Mouse (Mus musculus): Measurements from ENCODE around the gene Mt2. TPM values are rescaled to one million over a fixed set of nuclear protein-coding genes. Genes with fewer than 3 reads are reported as not detected.
A peak's percentile ranks its signal among the peaks of the same experiment; 100 is the strongest.
"Not testable (repeated sequence)": the region's sequence is repeated elsewhere in the genome, so short reads cannot be mapped to it uniquely, and the experiment has no call there.

Mt2 gene
- total and polyA plus RNA-seq, 3 experiments = 541 to 9,419 (median 2,753) TPM

DNA sequence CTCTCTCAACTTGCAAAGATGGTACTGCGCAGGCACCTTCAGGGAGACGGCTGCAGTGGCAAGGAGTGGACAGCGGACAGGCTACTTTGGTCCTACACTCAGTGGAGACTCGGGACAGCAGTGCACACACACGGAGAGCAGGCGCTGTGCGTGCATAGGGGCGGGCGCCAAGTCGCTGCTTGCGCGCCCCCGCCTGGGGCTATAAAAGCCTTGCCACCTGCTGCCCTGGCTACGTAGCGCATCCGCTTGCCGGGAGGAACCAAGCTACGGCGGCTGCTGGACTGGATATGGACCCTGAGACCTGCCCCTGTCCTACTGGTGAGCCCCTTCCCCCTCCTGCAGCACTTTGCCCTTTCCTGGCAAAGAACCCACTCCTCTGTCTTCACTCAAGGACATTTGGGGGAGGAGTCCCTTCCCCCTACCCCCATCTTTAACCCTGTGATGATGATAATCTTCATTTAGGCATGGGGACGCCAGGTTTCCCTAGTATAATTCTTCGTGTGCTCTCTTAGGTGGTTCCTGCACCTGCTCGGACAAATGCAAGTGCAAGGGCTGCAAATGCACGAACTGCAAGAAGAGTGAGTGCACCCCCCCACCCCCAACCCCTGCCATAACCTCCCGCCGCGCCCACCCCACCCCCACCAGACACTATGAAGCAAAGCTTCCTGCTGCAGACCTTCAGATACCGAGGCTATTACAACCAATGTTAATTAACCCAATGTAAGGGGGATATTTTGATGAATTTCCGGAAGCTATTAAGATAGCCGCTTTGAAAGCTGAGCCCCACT lies 19.8 kb upstream of the Mt2 start, which contains the start of gene Mt3:
Gene Mt3 (plus strand): TSS at position 95 of the 788 bp plus-strand sequence.
- no peak for ATAC-seq (ENCODE audit: extremely low read depth, insufficient number of reproducible peaks, low FRiP score, poor library complexity, severe bottlenecking)
- no peak for TF ChIP-seq POLR2AphosphoS5 (IDR thresholded peaks at IDR 0.05; ENCODE audit: insufficient replicate concordance, low read depth, low read length)
- no peak for TF ChIP-seq GATA1 (IDR thresholded peaks at IDR 0.05; ENCODE audit: borderline replicate concordance, low read length)
- TF ChIP-seq CTCF (IDR thresholded peaks at IDR 0.05; ENCODE audit: low read depth, low read length) = no peak
- no peak for TF ChIP-seq TAL1 (conservative IDR thresholded peaks at IDR 0.05; ENCODE audit: low read depth, low read length)
- no peak for TF ChIP-seq GATA2 (IDR thresholded peaks at IDR 0.05; ENCODE audit: borderline replicate concordance, low read depth, low read length)

GRCm38 (mm10) chr8:94153451-94153850 lies 19.0 kb upstream of the Mt2 start:
- Histone ChIP-seq H3K36me3 (replicated peaks) (no peaks in the 10 kb centered on the region), H3K4me1 (ENCODE audit: insufficient read depth, low read depth, low read length) (peaks cover 15% of the 10 kb centered on the region), H3K27me3 (ENCODE audit: insufficient read depth, low read length) (peaks cover 27% of the 10 kb centered on the region), H3K9me3 (replicated peaks) (no peaks in the 10 kb centered on the region), H3K4me3 (ENCODE audit: low read depth, low read length) (no peak overlapping the region)
- TF ChIP-seq GATA1 (IDR thresholded peaks at IDR 0.05; ENCODE audit: borderline replicate concordance, low read length) = no peak
- no peak for TF ChIP-seq GATA2 (IDR thresholded peaks at IDR 0.05; ENCODE audit: borderline replicate concordance, low read depth, low read length)
- TF ChIP-seq CTCF (IDR thresholded peaks at IDR 0.05; ENCODE audit: low read depth, low read length) = no peak
- no peak for TF ChIP-seq POLR2AphosphoS5 (IDR thresholded peaks at IDR 0.05; ENCODE audit: insufficient replicate concordance, low read depth, low read length)
- no peak for TF ChIP-seq TAL1 (conservative IDR thresholded peaks at IDR 0.05; ENCODE audit: low read depth, low read length)
- ATAC-seq (ENCODE audit: extremely low read depth, insufficient number of reproducible peaks, low FRiP score, poor library complexity, severe bottlenecking) (no peak), DNase-seq (ENCODE audit: low spot score) (no peak)

More for the DNA sequence above, 19.8 kb upstream of the Mt2 start, which contains the start of gene Mt3:
- Histone ChIP-seq H3K27me3 (ENCODE audit: insufficient read depth, low read length) (peaks cover 22% of the 10 kb centered on the region), H3K4me1 (ENCODE audit: insufficient read depth, low read depth, low read length) (peaks cover 15% of the 10 kb centered on the region), H3K36me3 (replicated peaks) (no peaks in the 10 kb centered on the region), H3K9me3 (replicated peaks) (no peaks in the 10 kb centered on the region), H3K4me3 (ENCODE audit: low read depth, low read length) (no peak within 1 kb of the TSS; the same call in 1 of the 2 replicates)
- no peak for DNase-seq (ENCODE audit: low spot score)

GRCm38 (mm10) chr8:94154537-94154936 lies 17.9 kb upstream of the Mt2 start:
- TF ChIP-seq POLR2AphosphoS5 (IDR thresholded peaks at IDR 0.05; ENCODE audit: insufficient replicate concordance, low read depth, low read length) (no peak), GATA2 (IDR thresholded peaks at IDR 0.05; ENCODE audit: borderline replicate concordance, low read depth, low read length) (no peak), CTCF (IDR thresholded peaks at IDR 0.05; ENCODE audit: low read depth, low read length) (no peak), TAL1 (conservative IDR thresholded peaks at IDR 0.05; ENCODE audit: low read depth, low read length) (no peak), GATA1 (IDR thresholded peaks at IDR 0.05; ENCODE audit: borderline replicate concordance, low read length) (no peak)
- H3K27me3 ChIP-seq (ENCODE audit: insufficient read depth, low read length) = peaks cover 30% of the 10 kb centered on the region
- H3K4me3 ChIP-seq (ENCODE audit: low read depth, low read length) = no peak overlapping the region

DNA sequence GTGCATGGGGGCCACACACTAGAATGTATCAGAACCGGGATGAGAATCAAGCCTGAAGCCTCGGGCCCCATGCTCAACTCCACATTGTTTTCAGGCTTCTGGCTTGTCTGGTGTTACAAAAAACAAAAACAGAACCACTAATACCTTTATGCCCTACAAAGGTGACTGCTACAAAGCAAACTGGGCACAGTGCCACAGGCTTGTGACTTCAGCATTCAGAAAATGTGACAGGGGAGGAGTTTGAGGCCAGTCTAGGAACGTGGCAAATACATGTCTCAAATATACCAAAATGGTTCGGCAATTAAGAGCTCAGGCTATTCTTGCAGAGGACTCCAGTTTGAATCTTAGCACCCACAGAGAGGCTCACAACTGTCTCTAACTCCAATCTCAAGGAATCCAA lies 16.4 kb upstream of the Mt2 start:
- Histone ChIP-seq H3K27me3 (ENCODE audit: insufficient read depth, low read length) (peaks cover 30% of the 10 kb centered on the region), H3K36me3 (replicated peaks) (no peaks in the 10 kb centered on the region), H3K4me3 (ENCODE audit: low read depth, low read length) (no peak overlapping the region), H3K9me3 (replicated peaks) (no peaks in the 10 kb centered on the region), H3K4me1 (ENCODE audit: insufficient read depth, low read depth, low read length) (peaks cover 12% of the 10 kb centered on the region)
- DNase-seq (ENCODE audit: low spot score) = no peak
- no peak for TF ChIP-seq GATA1 (IDR thresholded peaks at IDR 0.05; ENCODE audit: borderline replicate concordance, low read length)
- no peak for TF ChIP-seq TAL1 (conservative IDR thresholded peaks at IDR 0.05; ENCODE audit: low read depth, low read length)
- no peak for TF ChIP-seq CTCF (IDR thresholded peaks at IDR 0.05; ENCODE audit: low read depth, low read length)
- no peak for TF ChIP-seq POLR2AphosphoS5 (IDR thresholded peaks at IDR 0.05; ENCODE audit: insufficient replicate concordance, low read depth, low read length)
- TF ChIP-seq GATA2 (IDR thresholded peaks at IDR 0.05; ENCODE audit: borderline replicate concordance, low read depth, low read length) = no peak
- ATAC-seq (ENCODE audit: extremely low read depth, insufficient number of reproducible peaks, low FRiP score, poor library complexity, severe bottlenecking) = no peak

More at GRCm38 (mm10) chr8:94154537-94154936, 17.9 kb upstream of the Mt2 start:
- peaks cover 15% of the 10 kb centered on the region for H3K4me1 ChIP-seq (ENCODE audit: insufficient read depth, low read depth, low read length)
- no peak for ATAC-seq (ENCODE audit: extremely low read depth, insufficient number of reproducible peaks, low FRiP score, poor library complexity, severe bottlenecking)
- H3K9me3 ChIP-seq (replicated peaks) = no peaks in the 10 kb centered on the region
- H3K36me3 ChIP-seq (replicated peaks) = no peaks in the 10 kb centered on the region
- no peak for DNase-seq (ENCODE audit: low spot score)

DNA sequence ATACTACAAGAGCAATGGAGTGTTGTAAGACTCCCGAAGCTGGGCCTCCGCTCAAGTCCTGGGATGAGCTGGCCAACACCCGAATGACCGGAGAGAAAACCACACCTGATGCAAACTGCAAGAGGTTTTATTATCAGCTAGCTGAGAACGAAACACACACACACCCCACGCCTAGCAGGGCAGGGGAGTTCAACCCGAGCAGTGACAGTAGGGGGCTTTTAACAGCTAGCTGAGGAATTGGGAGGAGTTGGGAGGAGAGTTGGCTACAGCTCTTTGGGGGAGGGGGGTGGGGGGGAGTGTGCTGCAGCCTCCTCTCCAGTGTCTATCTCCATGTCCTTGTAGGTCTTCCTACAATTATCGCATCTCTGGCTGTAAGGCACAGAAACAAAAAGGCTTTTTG lies 6.7 kb upstream of the Mt2 start:
- not testable (repeated sequence) for H3K9me3 ChIP-seq (replicated peaks); DNase-seq (ENCODE audit: low spot score)
- peaks cover 40% of the 10 kb centered on the region for H3K4me1 ChIP-seq (ENCODE audit: insufficient read depth, low read depth, low read length)

GRCm38 (mm10) chr8:94167244-94167643 lies 5.2 kb upstream of the Mt2 start:
- DNase-seq (ENCODE audit: low spot score) (peak; percentile 50), ATAC-seq (ENCODE audit: extremely low read depth, insufficient number of reproducible peaks, low FRiP score, poor library complexity, severe bottlenecking) (peak; percentile 35; the same call in 1 of the 2 replicates)
- Histone ChIP-seq H3K36me3 (replicated peaks) (no peaks in the 10 kb centered on the region), H3K27me3 (ENCODE audit: insufficient read depth, low read length) (peaks cover 11% of the 10 kb centered on the region), H3K4me1 (ENCODE audit: insufficient read depth, low read depth, low read length) (peaks cover 55% of the 10 kb centered on the region), H3K9me3 (replicated peaks) (no peaks in the 10 kb centered on the region), H3K4me3 (ENCODE audit: low read depth, low read length) (no peak overlapping the region)
- TF ChIP-seq GATA1 (IDR thresholded peaks at IDR 0.05; ENCODE audit: borderline replicate concordance, low read length) (no peak), CTCF (IDR thresholded peaks at IDR 0.05; ENCODE audit: low read depth, low read length) (peak; percentile 92)

More for the DNA sequence above, 6.7 kb upstream of the Mt2 start:
- H3K27me3 ChIP-seq (ENCODE audit: insufficient read depth, low read length) = peaks cover 11% of the 10 kb centered on the region
- not testable (repeated sequence) for H3K36me3 ChIP-seq (replicated peaks); ATAC-seq (ENCODE audit: extremely low read depth, insufficient number of reproducible peaks, low FRiP score, poor library complexity, severe bottlenecking); H3K4me3 ChIP-seq (ENCODE audit: low read depth, low read length)
